Mouse (Mus musculus) kidney, postnatal 25 days (tissue): ENCODE measurements around the gene Vps52.

Experiments
- DNase-seq, 2 experiments: peaks; one replicate each; pipeline ENCODE4 v3.0.0; 2021; ENCODE audit warnings: mixed read lengths in 2 of 2

The Vps52 gene

DNA sequence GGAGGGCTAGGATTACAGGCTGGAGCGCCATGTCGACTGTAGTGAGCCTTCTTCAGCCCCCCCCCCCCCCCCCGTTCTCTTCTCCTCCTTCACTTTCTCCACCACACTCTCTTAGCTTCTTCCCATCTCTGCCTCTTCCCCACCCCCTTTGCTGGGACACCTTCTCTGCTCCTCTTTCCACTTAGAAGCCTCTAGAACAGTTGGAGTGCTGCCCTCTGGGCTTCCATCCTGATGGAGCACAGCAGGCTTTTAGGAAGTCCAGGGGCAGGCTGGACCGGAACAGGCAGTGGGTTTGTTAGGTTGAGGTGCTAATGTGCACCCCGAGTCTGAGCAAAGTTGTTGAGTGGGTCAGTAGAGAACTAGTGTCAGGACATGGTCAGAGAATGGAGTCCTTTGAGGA lies 54.5 kb downstream of the Vps52 start:
- DNase-seq, result no peak

DNA sequence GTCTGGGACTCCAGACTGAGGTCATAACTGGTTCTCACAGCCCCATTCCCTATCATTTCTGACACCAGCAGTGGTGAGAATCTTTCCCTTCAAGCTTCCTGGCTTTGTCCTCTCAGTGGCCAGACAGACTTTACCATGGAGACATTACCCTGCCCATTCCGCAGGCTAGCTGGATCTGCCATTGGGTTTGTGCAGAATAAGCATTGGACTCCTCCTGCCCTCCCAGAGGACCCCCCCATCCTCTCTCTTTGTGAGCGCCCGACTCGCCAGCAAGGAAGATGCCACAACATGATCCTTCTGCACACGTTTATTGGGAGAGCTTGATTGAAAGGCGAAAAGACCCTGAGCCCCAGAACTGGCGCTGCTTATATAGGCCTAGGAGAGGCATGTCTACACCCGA lies 57.8 kb downstream of the Vps52 start:
- DNase-seq, result no peak
